Mouse (Mus musculus) layer of hippocampus, postnatal 10 days (tissue): ENCODE results near the gene Zfp870. TPM values are rescaled to one million over a fixed set of nuclear protein-coding genes. Genes with fewer than 3 reads are reported as not detected.

Experiments used
- DNase-seq, 2 experiments: peaks; one replicate each; pipeline ENCODE4 v3.0.0; 2021; ENCODE audit warnings: low spot score in 2 of 2
- long read RNA-seq: library from polyadenylated mRNA; stranded (forward); transcript quantifications from one replicate; pipeline ENCODE4 v2.0.0, GENCODE M21; 2023
- total RNA-seq, 2 experiments: library from RNA; stranded (reverse); gene quantifications; 2 replicates each; pipeline ENCODE4 v1.2.3; 2021

Zfp870 gene
- total RNA-seq = 10 to 100 TPM in 1 of 2 experiments, 1 to 10 TPM in 1; 9.7 to 10.4 TPM
- long read RNA-seq, full-length matches to known transcripts = 6 of 7 reads
- long read RNA-seq, partial matches to known transcripts = 0 of 7 reads
- long read RNA-seq, other reads (novel, unspliced or antisense) = 1 of 7 reads

DNA sequence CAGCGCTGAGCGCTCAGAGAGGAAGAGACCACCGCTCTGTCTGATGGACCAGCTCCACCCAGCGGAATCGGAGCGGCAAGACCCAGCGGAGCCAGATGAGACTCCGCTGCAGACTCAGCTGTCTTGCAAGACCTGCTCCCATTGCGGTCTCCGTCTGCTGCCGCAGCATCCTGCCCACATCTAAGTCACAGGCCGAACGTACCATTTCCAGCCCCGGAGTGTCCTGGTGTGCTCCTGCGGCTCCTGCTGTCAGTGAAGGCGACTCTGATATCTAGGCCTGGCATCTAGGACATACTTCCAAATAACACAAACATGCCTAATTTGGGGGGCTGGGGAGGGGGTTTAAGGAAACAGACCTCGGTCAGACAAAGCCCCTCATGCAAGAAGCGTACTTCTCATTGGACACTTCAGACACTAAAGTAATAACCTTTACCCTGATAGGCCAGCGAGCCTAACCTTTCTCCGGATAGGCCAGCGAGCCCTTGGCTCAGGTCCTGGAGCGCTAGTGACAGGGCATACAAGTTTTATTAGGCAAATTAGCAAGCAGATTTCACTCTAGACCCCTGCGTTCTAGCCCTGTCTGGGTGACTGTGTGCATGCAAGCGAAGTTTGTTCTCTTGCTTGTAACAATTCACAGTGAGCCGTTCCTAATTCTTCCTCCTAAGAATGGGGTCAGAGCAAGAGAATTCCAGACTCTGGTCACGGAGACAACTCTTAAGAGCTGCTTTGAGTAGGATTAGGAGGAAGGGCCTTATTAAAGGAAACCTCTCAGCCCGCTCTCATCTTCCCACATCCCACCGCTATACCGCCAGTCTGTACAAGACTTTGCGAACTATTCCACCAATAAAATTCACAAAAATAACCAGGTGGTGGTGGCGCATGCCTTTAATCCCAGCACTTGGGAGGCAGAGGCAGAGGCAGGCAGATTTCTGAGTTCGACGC is at the start of gene Zfp870:
Zfp870 (minus strand) TSS at position 404 of the 942 bp plus-strand sequence.
- DNase-seq = peak; percentile 87 to 89

DNA sequence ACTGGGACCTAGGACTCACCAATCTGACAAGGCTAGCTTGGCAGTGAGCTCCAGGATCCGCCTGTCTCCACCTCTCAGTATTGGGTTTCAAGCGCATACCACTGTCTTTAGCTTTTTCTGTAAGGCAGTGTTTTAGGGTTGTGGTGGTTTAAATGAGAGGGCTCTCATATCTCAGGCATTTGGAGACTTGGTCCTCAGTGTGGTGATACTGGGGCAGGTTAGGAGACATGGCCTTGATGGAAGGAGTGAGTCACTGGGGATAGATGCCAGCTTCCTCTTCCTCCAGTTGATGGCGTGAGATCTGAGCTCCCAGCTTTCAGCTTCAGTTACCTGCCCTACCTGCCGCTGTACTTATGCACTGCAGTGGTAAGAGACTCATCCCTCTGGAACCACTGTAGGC is 48.4 kb upstream of the Zfp870 start:
- DNase-seq = no peak

DNA sequence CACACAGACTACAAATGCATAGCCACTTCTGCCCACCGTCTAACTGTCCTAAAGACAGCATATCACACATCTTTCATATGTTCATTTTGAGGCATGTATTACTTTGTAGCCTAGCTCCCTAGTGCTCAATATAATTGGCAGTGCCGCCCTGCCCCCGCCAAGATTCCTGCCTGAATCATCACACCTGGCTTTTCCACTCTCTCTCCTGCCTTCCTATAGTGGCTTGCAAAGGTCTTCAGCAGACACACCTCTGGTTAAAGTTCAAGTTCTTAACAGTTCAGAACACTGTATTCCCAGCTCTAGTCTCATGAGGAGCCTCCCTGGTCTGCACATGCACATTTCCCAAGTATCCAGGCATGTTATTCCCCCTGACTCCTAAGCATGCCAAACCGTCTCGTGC is 36.4 kb upstream of the Zfp870 start:
- DNase-seq = no peak

DNA sequence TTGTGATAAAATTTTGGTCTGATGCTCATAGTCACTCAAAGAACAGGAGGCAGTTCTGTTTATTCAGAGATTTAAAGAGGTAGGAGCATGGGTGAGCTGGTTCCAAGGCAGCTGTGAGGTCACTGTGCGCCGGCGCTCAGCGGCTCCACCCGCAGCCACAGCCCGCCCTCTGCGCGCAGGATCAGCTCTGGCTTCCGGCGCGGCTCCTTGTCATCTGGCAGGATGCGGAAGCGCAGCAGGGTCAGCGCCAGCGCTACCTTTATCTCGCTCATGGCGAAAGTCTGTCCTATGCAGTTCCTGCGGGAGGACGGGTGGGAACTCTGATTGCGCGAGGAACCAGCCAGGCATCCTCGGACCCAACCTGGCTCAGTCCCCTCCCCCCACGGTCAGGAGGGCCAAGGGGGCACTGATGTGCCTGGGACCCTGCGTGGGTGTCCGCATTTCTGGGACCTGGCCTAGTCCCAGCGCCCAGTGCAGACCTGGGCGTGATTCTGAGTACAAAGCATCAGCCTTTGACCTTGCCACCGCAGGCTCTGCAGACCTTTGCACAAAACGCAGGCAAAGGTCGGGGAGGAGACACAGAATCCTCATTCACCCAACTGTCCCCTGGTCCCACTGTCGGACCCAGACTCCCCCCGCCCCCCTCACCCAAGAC is 33.3 kb upstream of the Zfp870 start:
- peak; percentile 59 to 67 for DNase-seq

DNA sequence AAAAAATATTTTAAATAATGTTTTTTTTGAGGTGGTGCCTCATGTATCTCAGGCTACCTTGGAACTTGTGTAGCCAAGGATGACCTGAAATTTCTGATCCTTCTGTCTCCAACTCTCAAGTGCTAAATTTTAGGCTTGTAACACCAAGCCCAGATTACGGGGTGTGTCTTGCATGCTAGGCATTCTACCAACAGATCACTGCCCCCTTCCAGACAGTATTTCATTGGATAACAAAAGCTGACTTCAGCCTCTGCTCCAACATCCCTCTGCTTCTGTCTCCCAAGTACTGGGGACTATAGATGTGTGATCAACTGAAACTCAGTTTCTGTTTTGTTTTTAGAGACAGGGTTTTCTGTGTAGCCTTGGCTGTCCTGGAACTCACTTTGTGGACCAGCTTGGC is 32.2 kb upstream of the Zfp870 start:
- no peak for DNase-seq

DNA sequence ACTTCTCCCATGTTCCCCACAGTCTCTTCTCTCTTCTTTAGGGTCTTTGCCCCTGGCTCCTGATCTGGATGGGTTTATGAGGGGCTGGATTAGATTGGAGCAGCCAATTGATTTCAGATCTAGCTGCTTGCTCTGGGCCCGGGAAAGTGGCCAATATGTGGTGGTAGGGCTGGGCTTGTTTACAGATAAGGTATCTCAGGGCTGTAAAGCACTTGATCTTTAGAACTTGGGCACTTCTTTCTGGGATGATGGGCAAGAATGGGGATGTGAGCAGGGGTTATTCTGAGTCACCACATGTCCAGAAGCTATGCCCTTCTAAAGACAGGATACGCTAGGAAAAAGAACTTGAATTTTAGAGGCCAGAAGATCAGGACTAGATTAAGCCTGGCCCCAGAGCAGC is 27.7 kb upstream of the Zfp870 start:
- no peak for DNase-seq

DNA sequence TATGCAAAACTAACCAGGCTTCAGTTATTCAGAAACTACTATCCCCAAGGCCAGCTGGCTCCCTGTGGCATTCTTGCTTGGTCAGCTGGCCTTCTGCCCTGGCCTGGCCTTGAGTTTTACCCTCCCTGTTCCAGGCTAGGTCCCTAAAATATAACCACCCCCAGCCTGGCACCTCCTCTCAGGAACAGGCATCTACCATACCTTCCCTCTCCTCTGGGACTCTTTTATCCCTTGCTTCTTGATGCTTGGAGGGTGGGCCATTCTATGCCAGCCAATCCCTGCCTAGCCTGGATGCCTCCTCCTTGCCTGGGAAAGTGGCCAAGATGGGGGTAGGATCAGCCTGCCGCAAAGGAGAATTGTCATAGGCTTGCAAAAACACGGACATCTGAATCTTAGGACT is 25.7 kb upstream of the Zfp870 start, which contains the start of gene Cyp4f14:
Cyp4f14 (minus strand) TSS at position 212 of the 400 bp plus-strand sequence.
- peak; percentile 26 to 39 for DNase-seq

DNA sequence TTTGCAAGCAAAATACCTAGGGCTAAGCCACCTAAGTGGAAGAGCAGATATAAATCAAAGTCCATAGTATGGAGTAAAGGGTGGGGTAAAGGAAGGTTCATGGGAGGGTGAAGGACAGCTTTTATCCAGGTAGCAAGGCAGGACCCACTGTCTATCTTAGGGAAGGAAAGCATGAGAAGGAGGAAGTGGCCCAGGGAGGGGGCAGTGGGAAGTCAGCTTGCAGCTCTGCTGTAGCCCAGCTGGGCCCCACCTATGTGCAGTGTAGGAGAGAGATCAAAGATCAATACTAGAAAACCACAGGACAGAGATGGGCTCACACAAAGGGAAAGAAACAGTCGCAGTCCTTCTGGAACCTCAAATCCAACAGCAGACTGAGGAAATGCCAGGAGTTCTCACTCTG is 24.6 kb upstream of the Zfp870 start:
- DNase-seq = no peak

DNA sequence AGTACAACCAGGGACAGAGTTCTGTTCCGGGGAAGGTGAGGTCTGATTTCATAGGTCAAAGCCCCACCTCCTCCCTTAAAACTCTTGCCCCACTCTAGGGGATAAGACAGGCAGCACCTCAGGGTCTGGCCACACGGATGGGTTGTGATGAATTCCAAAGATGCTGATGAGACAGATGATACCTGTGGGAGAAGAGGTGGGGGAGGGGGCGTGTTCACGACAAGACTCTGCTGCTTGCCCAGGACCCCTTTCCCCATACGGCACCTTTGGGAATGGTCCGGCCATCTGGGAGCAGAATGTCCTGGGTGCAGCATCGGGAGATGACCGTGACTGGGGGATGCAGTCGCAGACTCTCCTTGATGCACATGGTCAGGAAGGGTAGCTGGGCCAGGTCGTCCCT is 14.7 kb upstream of the Zfp870 start:
- DNase-seq = no peak

DNA sequence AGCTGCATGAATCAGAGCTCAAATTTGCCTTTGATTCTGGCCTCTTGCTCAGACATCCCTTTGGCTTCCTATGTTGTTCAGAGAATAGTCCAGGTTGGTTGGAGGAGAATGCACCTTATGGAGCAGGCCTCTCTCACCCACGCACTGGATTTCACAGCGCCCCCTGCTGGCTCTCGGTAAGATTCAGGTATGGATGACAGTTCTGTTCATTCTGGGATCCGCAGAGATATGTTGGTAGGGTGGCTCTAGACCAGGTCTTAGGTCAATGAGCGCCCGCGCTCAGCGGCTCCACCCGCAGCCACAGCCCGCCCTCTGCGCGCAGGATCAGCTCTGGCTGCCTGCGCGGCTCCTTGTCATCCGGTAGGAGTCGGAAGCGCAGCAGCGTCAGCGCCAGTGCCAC is 13.8 kb upstream of the Zfp870 start:
- DNase-seq = peak; percentile 39 to 57

DNA sequence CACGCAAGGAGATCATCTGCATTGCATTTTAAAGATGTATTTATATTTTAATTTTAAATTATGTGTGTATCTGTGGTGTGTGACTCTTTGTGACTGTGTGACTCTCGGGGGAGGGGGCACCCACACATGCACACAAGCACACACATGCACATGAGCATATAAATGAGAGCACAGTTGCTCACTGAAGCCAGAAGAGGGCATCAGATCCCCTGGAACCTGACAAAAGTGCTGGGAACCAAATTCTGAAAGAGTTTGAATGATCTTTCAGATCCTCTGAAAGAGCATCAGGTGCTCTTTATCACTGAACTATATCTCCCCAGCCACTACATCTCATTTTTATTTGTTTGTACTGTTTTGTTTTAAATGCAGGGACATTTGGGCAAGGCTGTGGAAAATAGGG is 13.0 kb upstream of the Zfp870 start:
- DNase-seq = no peak

DNA sequence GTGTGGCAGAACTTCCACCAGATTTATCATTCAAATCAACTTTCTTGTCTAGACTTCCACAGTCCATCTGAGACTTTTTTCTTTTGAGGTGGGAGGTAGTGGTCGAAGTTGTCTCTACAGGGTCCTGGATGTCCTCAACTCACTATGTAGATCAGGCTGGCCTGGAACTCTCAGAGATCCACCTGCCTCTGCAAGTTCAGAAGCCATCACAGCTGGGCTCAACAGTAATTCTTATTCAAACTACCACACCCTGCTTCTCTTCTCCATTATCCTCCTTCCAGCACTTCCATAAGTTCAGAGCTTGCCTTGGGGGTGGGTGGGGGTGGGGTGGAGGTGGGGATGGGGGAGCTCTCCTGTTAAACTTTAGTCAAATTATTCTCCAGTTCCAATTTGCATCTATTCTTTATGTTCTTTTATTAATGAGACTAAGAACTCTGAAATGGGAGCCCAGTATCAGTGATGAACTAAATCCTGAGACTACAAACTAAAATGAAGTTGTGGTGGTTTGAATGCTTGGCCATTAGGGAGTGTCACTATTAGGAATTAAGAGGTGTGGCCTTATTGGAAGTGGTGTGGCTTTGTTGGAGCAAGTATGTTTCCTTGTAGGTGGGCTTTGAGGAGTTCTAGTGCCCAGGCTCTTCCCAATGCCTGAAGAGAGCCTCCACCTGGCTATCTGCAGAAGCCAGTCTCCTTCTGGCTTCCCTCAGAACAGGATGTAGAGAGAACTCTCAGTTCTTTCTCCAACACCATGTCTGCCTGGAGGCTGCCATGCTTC is 10.5 kb upstream of the Zfp870 start:
- DNase-seq = no peak

DNA sequence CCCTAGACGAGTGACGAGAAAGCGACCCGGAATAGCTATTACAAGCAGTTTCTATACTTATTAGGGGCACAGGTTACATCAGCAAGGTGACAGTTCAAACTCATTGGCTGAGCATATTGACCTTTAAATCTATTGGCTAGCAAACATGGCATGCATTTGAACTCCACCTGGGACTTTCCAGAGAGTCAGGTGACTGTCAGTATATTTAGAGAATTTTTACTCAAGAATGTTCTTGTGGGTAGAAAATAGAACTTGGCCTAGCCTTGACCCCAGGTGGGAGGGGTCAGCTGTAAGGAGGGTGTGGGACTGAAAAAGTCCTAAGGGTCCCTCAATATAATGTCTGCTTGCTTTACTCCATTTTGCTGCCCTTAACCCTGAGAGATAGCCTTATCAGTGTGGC is 4.0 kb upstream of the Zfp870 start:
- no peak for DNase-seq

DNA sequence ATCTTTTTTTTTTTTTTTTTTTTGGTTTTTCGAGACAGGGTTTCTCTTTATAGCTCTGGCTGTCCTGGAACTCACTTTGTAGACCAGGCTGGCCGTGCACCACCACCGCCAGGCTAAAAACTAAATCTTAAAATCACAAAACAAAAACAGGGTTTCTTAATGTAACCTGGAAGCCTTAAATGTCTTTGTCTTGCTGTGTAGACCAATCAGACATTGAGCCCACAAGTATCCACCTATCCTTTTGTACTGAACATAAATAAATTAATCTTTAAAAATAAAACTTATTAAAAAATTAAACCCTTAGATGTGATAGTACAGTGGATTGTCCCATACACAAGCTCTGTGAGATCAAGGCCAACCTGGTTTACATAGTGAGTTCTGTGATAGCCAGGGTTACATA is 2.5 kb upstream of the Zfp870 start:
- DNase-seq = no peak

DNA sequence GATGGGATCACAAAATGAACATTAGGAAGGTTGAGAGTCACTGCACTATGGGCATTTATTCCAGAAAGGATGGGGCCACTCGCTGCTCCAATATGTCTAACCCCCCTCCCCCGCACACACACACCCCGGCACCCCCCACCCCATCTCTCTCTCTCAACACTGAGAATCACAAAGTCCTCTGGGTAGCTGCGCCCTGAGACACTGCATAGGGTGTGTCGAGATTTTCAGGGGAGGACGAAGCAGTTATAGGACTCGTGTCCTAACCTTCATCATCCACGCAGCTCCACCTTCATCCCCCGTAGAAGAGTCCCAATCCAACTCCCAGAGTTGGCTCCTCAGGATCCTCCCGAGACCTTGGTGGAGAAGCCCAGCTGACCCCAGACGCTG is 597 bp downstream of the Zfp870 start:
- no peak for DNase-seq

DNA sequence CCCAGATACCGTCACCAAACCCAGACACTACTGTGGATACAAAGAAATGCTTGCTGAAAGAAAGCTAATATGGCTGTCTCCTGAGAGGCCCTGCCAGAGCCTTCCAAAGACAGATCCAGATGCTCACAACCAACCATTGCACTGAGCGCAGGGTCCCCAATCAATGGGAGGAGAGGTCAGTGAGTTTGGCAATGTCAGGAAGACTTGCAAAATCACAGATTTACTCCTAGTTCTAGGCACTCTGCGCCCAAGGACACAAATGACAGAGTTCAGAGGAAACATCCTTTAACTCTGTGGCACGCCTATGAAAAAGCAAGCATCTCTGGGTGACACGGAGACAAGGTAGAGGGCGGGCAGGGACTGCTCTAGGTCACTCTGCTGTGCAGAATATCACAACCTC is 1.8 kb downstream of the Zfp870 start:
- DNase-seq = no peak

DNA sequence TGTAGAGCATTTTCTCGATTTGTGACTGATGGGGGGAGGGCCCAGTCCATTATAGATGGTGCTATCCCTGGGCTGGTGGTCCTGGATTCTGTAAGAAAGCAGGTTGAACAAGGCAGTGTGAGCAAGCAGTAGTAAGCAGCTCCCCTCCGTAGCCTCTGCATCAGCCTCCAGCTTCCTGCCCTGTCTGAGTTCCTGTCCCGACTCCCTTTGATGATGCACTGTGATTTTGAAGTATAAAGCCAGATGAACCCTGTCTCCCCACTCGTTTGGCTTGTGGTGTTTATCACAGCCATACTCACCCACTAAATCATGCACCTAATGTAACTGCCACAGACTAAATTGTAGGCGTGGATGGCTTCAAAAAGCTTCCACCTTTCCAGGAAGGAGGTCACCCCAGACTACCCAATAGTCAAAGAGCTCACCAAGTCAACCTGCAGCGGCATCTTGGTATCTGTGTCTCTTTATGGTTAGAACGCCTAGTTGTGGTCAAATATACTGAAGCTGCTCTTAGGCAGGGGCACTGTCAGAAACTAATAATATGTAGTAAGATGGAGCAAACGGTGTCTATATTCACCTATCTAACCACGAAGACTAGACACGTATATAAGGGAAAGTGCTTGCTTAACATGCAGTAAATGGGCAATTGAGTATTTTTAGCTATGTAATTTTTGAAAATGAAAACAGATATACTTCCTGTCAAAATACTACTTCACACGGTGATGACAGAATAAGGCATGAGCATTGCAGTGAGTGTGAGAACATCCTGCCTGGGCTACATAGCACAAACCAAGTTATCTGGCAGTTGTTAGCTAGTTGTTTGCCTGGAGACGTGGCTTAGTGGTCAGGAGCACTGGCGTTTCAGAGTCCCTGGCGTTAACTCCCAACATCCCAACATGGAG is 10.9 kb downstream of the Zfp870 start:
- DNase-seq = no peak

DNA sequence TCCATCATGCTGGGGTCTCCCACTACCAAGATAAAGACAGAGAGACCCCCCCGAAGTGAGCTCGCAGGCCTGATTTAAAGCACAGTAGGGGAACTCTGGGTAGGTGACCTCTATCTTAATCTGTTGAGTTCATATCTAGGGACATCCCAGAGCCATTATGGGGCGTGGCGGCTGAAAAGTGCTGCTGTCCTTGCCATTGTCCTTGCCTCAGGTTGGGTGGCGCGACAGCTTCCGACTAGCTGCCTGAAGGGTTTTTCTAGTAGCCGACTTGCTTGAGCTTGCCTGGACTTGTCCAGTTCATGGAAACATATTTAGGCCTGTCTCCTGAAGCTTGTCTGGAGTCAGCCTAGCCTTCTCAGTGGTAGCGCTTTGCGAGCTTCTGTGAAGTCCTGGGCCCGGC is 12.7 kb downstream of the Zfp870 start:
- DNase-seq = no peak

DNA sequence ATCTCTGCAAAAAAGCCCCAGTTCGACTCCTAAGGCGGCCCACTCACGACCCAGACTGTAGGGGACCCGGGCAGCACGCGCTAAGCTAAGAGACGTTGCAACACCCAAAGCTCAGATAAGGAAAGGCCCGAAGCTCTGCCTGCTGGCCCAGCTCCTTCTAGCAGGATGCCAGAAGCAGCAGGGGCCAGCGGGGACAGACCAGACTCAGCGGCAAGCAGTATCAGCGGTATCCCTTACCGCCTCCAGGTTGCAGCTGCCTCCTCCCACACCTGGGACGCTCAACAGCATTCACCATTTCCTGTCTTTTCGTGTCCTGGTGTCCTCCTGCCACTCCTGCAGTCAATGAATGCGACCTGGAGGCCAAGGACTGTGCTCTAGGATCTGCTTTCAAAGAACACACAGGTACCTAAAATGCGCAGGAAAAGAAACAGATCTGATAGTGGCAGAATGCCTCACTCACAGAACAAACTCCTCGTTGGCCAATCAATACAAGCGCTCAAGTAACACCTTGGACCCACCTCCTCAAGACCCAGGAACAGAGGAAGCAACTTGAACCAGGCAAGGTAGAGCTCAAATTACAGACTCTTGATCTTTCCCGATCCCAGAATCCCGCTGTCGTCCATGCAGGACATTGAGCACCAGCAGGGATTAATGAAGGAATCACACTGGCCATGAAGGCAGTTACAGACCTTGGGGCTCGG is 13.8 kb downstream of the Zfp870 start:
- DNase-seq = no peak

DNA sequence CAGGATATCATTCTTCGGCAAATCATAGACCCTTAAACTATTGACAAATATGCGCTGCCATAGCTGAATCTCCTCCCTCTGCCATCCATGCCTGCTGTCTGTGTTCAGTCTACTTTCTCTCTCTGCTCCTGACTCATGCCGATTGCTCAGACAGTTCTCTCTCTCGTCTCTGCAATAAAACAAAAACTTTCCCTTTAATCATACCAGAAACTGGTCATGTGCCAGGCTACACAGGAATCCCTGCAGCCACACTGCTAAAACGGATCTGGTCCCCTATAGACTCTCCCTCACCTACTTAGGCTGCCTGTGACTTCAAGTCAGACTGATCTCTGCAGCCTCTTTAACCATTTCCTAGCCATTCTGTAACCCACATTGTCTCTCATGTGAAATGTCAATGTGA is 18.7 kb downstream of the Zfp870 start:
- DNase-seq = no peak
